Mouse (Mus musculus): Measurements from ENCODE around the gene Mrpl51.
A peak's percentile ranks its signal among the peaks of the same experiment; 100 is the strongest.

Gene Mrpl51

GRCm38 (mm10) chr6:125191332-125192015 lies at the start of gene Mrpl51, which contains the start of gene Ncapd2:
Gene Mrpl51, plus strand, starts transcription at chr6:125191801.
Gene Ncapd2, minus strand, starts transcription at chr6:125191701.
- DNase-seq: peak; percentile 97 to 98

GRCm38 (mm10) chr6:125142436-125142835 lies 49.2 kb upstream of the Mrpl51 start:
- no peak for DNase-seq

- no peak for DNase-seq
Observed at GRCm38 (mm10) chr6:125143128-125143527, 48.5 kb upstream of the Mrpl51 start.

GRCm38 (mm10) chr6:125143904-125144303 lies 47.7 kb upstream of the Mrpl51 start:
- DNase-seq: no peak

GRCm38 (mm10) chr6:125145001-125145400 lies 46.6 kb upstream of the Mrpl51 start, which contains the start of gene Iffo1:
Gene Iffo1, plus strand, starts transcription at chr6:125145241.
- DNase-seq: peak; percentile 91 to 98

- DNase-seq: peak; percentile 55 to 60
Observed at GRCm38 (mm10) chr6:125145479-125145951, 46.1 kb upstream of the Mrpl51 start.

GRCm38 (mm10) chr6:125146148-125146547 lies 45.5 kb upstream of the Mrpl51 start:
- no peak for DNase-seq

GRCm38 (mm10) chr6:125146797-125147196 lies 44.8 kb upstream of the Mrpl51 start:
- peak in 1 of 2 experiments; percentile 61 for DNase-seq

GRCm38 (mm10) chr6:125147329-125147728 lies 44.3 kb upstream of the Mrpl51 start:
- no peak for DNase-seq

GRCm38 (mm10) chr6:125148251-125148925 lies 43.2 kb upstream of the Mrpl51 start:
- peak; percentile 63 to 64 for DNase-seq

GRCm38 (mm10) chr6:125148926-125149568 lies 42.6 kb upstream of the Mrpl51 start:
- peak; percentile 41 to 51 for DNase-seq

GRCm38 (mm10) chr6:125149569-125149950 lies 42.0 kb upstream of the Mrpl51 start:
- DNase-seq: no peak

GRCm38 (mm10) chr6:125152212-125153017 lies 39.2 kb upstream of the Mrpl51 start:
- DNase-seq: no peak

GRCm38 (mm10) chr6:125153018-125153389 lies 38.6 kb upstream of the Mrpl51 start:
- DNase-seq: no peak

GRCm38 (mm10) chr6:125153682-125154081 lies 37.9 kb upstream of the Mrpl51 start:
- DNase-seq: no peak

- DNase-seq: peak in 1 of 2 experiments; percentile 45
Observed at GRCm38 (mm10) chr6:125154550-125154949, 37.1 kb upstream of the Mrpl51 start.

- no peak for DNase-seq
Observed at GRCm38 (mm10) chr6:125155262-125155661, 36.3 kb upstream of the Mrpl51 start.

- no peak for DNase-seq
Observed at GRCm38 (mm10) chr6:125156491-125156890, 35.1 kb upstream of the Mrpl51 start.

GRCm38 (mm10) chr6:125156903-125157614 lies 34.5 kb upstream of the Mrpl51 start:
- DNase-seq: no peak

GRCm38 (mm10) chr6:125158944-125159492 lies 32.6 kb upstream of the Mrpl51 start:
- no peak for DNase-seq

- DNase-seq: no peak
Observed at GRCm38 (mm10) chr6:125159773-125160557, 31.6 kb upstream of the Mrpl51 start.

Data from cerebellum, adult 18-20 months (tissue).